Mouse (Mus musculus) liver, embryonic 11.5 days (tissue): Measurements from ENCODE around the gene Popdc2. TPM values are rescaled to one million over a fixed set of nuclear protein-coding genes. Genes with fewer than 3 reads are reported as not detected.
"Not testable (repeated sequence)": the region's sequence is repeated elsewhere in the genome, so short reads cannot be mapped to it uniquely, and the experiment has no call there.

ENCODE experiments used
- ATAC-seq: fragments of 200-750 bp; cut with Nextera tagmentation; replicated peaks from 2 replicates; pipeline ENCODE4 v1.8.0; 2017; ENCODE audit warnings: moderate number of reproducible peaks, mild to moderate bottlenecking, moderate TSS enrichment, moderate library complexity; ENCODE audit not compliant: low FRiP score
- DNase-seq: peaks from one replicate; pipeline ENCODE4 v3.0.0-alpha.2; 2017; ENCODE audit warnings: low spot score
- H3K27ac ChIP-seq: fragments of 300-500 bp; sonication (generic); 2 replicates; pipeline ENCODE4 v1.5.1; 2014; ENCODE audit warnings: mild to moderate bottlenecking, low read depth, low read length, control low read depth
- H3K27me3 ChIP-seq: fragments of 300-500 bp; sonication (generic); replicated peaks from 2 replicates; pipeline ENCODE4 v1.6.1; 2014; ENCODE audit warnings: low read length, mixed read lengths; ENCODE audit not compliant: control insufficient read depth, insufficient read depth
- H3K36me3 ChIP-seq: fragments of 300-500 bp; sonication (generic); 2 replicates; pipeline ENCODE4 v1.6.1; 2014; ENCODE audit warnings: mild to moderate bottlenecking, low read length, moderate library complexity, mixed read lengths; ENCODE audit not compliant: control insufficient read depth, insufficient read depth
- H3K4me1 ChIP-seq: fragments of 300-500 bp; sonication (generic); replicated peaks from 2 replicates; pipeline ENCODE4 v1.6.1; 2014; ENCODE audit warnings: low read length, mixed read lengths; ENCODE audit not compliant: control insufficient read depth, insufficient read depth
- H3K4me2 ChIP-seq: fragments of 300-500 bp; sonication (generic); 2 replicates; pipeline ENCODE4 v1.6.1; 2014; ENCODE audit warnings: mild to moderate bottlenecking, control low read depth, moderate library complexity
- H3K4me3 ChIP-seq: fragments of 300-500 bp; sonication (generic); 2 replicates; pipeline ENCODE4 v1.5.1; 2014; ENCODE audit warnings: low read depth, low read length, control low read depth
- H3K9ac ChIP-seq: fragments of 300-500 bp; sonication (generic); 2 replicates; pipeline ENCODE4 v1.6.1; 2014; ENCODE audit warnings: low read depth, low read length, control low read depth
- H3K9me3 ChIP-seq: fragments of 300-500 bp; sonication (generic); 2 replicates; pipeline ENCODE4 v1.6.1; 2016; ENCODE audit warnings: low read length, inconsistent platforms, mixed read lengths; ENCODE audit not compliant: control insufficient read depth
- WGBS: fragments of 180-500 bp; shearing (Covaris S2); extraction: QIAGEN DNeasy Blood & Tissue Kit; methylation state at CpG from one replicate; pipeline ENCODE4 v1.1.7; 2014; 5-methylcytosine and 5-hydroxymethylcytosine counted together
- polyA plus RNA-seq: library from polyadenylated mRNA; unstranded; fragments of >200 nt; fragmentation: Nextera tagmentation; extraction: Ambion mirVana; gene quantifications from 2 replicates; pipeline ENCODE4 v1.2.1, GENCODE M21; 2014

The Popdc2 gene
- polyA plus RNA-seq: 14.8 and 15.8 TPM in 2 replicates

- no peak within 1 kb of the TSS for H3K4me3 ChIP-seq
- H3K4me2 ChIP-seq: peak within 1 kb of the TSS; percentile 31
- no peak within 1 kb of the TSS for H3K9ac ChIP-seq
- H3K9me3 ChIP-seq: no peaks in the 10 kb centered on the region
- no peaks in the 10 kb centered on the region for H3K36me3 ChIP-seq
- no peak for DNase-seq
- H3K4me1 ChIP-seq: peaks cover 19% of the 10 kb centered on the region; the same call in 1 of the 2 replicates
- H3K27me3 ChIP-seq: no peaks in the 10 kb centered on the region
- ATAC-seq: no peak
- 43% methylated on average over 10 of the region's 10 CpGs for WGBS
- H3K27ac ChIP-seq: no peak within 1 kb of the TSS; the same call in 1 of the 2 replicates
These were observed at the start of gene Popdc2 for GRCm38 (mm10) chr16:38361933-38362332. Popdc2 (plus strand) TSS chr16:38362209.

GRCm38 (mm10) chr16:38318492-38318891 lies 43.5 kb upstream of the Popdc2 start:
- Histone ChIP-seq H3K36me3 (no peaks in the 10 kb centered on the region), H3K4me3 (no peak overlapping the region), H3K9ac (no peak overlapping the region), H3K9me3 (no peaks in the 10 kb centered on the region), H3K27ac (no peak overlapping the region), H3K27me3 (no peaks in the 10 kb centered on the region), H3K4me1 (no peaks in the 10 kb centered on the region), H3K4me2 (no peak overlapping the region)
- WGBS: 74% methylated on average over 9 of the region's 9 CpGs
- ATAC-seq: no peak
- DNase-seq: no peak

GRCm38 (mm10) chr16:38319087-38319486 lies 42.9 kb upstream of the Popdc2 start:
- Histone ChIP-seq H3K9ac (no peak overlapping the region), H3K4me1 (no peaks in the 10 kb centered on the region), H3K27me3 (no peaks in the 10 kb centered on the region), H3K27ac (no peak overlapping the region), H3K9me3 (no peaks in the 10 kb centered on the region), H3K4me2 (no peak overlapping the region), H3K36me3 (no peaks in the 10 kb centered on the region), H3K4me3 (no peak overlapping the region)
- 80% methylated on average over 4 of the region's 4 CpGs for WGBS
- ATAC-seq (no peak), DNase-seq (no peak)

- no peak overlapping the region for H3K4me3 ChIP-seq
- no peaks in the 10 kb centered on the region for H3K36me3 ChIP-seq
- H3K9me3 ChIP-seq: no peaks in the 10 kb centered on the region
- DNase-seq (no peak), ATAC-seq (no peak)
- no peak overlapping the region for H3K27ac ChIP-seq
- H3K27me3 ChIP-seq: no peaks in the 10 kb centered on the region
- no peaks in the 10 kb centered on the region for H3K4me1 ChIP-seq
- H3K9ac ChIP-seq: no peak overlapping the region
- peak overlapping the region; percentile 46 for H3K4me2 ChIP-seq
- 24% methylated on average over 17 of the region's 17 CpGs for whole genome bisulfite sequencing
These were observed 40.5 kb upstream of the Popdc2 start for GRCm38 (mm10) chr16:38321452-38321935.

- no peak overlapping the region for H3K9ac ChIP-seq
These were observed 37.7 kb upstream of the Popdc2 start for GRCm38 (mm10) chr16:38324311-38324710.

GRCm38 (mm10) chr16:38326778-38327397 lies 35.1 kb upstream of the Popdc2 start:
- H3K4me1 ChIP-seq: no peaks in the 10 kb centered on the region
- no peaks in the 10 kb centered on the region for H3K36me3 ChIP-seq
- DNase-seq (no peak), ATAC-seq (no peak)
- H3K9me3 ChIP-seq: 0 out of 2 replicates have a peak, but pooled peaks cover 2% of the 10 kb centered on the region
- no peak overlapping the region for H3K4me2 ChIP-seq
- no peak overlapping the region for H3K4me3 ChIP-seq
- no peak overlapping the region for H3K27ac ChIP-seq
- no peak overlapping the region for H3K9ac ChIP-seq
- WGBS: 83% methylated on average over 11 of the region's 11 CpGs
- H3K27me3 ChIP-seq: no peaks in the 10 kb centered on the region

More at GRCm38 (mm10) chr16:38324311-38324710, 37.7 kb upstream of the Popdc2 start:
- Histone ChIP-seq H3K9me3 (0 out of 2 replicates have a peak, but pooled peaks cover 1% of the 10 kb centered on the region), H3K36me3 (no peaks in the 10 kb centered on the region), H3K27me3 (no peaks in the 10 kb centered on the region), H3K27ac (no peak overlapping the region), H3K4me1 (no peaks in the 10 kb centered on the region), H3K4me2 (no peak overlapping the region), H3K4me3 (no peak overlapping the region)
- DNase-seq: no peak
- ATAC-seq: no peak
- WGBS: 85% methylated on average over 15 of the region's 15 CpGs

- 87% methylated on average over 3 of the region's 3 CpGs for WGBS
- no peak overlapping the region for H3K27ac ChIP-seq
- H3K9me3 ChIP-seq: 0 out of 2 replicates have a peak, but pooled peaks cover 2% of the 10 kb centered on the region
- no peaks in the 10 kb centered on the region for H3K27me3 ChIP-seq
- H3K9ac ChIP-seq: no peak overlapping the region
- no peak overlapping the region for H3K4me3 ChIP-seq
- no peaks in the 10 kb centered on the region for H3K36me3 ChIP-seq
- no peaks in the 10 kb centered on the region for H3K4me1 ChIP-seq
- ATAC-seq (no peak), DNase-seq (no peak)
- H3K4me2 ChIP-seq: no peak overlapping the region
These were observed 32.7 kb upstream of the Popdc2 start for GRCm38 (mm10) chr16:38329340-38329739.

- Histone ChIP-seq H3K36me3 (no peaks in the 10 kb centered on the region), H3K27ac (no peak overlapping the region), H3K9me3 (no peaks in the 10 kb centered on the region), H3K27me3 (no peaks in the 10 kb centered on the region), H3K9ac (no peak overlapping the region), H3K4me3 (no peak overlapping the region), H3K4me1 (no peaks in the 10 kb centered on the region), H3K4me2 (no peak overlapping the region)
- WGBS: 51% methylated on average over 6 of the region's 6 CpGs
- ATAC-seq (no peak), DNase-seq (no peak)
These were observed 27.6 kb upstream of the Popdc2 start for GRCm38 (mm10) chr16:38334431-38334830.

GRCm38 (mm10) chr16:38338077-38338476 lies 23.9 kb upstream of the Popdc2 start:
- whole genome bisulfite sequencing: 85% methylated on average over 4 of the region's 4 CpGs
- H3K27ac ChIP-seq, H3K9ac ChIP-seq, H3K4me1 ChIP-seq, ATAC-seq, H3K27me3 ChIP-seq, H3K4me2 ChIP-seq, H3K36me3 ChIP-seq, H3K4me3 ChIP-seq, DNase-seq, H3K9me3 ChIP-seq: not testable (repeated sequence)
